Mouse (Mus musculus): ENCODE measurements at regions not wholly inside any gene's neighbourhood (a gene's known extent, or its start where the extent isn't known, plus 50 kb on each side); places are given as distances from the start of the nearest gene placed in this dataset.

DNA sequence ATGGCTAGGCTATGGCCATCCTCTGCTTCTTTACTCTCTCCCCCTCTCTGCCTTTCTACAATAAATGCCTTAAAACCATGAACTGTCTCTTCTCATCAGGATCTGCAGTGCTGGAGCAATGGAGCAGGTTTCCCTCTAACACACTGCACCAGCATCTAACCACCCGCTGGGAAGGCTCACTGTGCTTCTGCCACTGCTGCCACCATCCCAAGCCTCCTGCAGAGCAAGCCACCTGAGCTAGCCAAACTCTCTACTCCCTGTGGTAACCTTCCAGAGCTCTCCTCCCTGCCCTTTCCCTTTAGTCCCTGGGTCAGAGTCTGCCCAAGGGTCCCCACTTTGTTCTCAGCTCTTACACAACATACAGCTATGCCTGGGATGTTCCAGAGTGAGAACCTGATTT, 107.3 kb upstream of the 4933402E13Rik start:
- DNase-seq = no peak

DNA sequence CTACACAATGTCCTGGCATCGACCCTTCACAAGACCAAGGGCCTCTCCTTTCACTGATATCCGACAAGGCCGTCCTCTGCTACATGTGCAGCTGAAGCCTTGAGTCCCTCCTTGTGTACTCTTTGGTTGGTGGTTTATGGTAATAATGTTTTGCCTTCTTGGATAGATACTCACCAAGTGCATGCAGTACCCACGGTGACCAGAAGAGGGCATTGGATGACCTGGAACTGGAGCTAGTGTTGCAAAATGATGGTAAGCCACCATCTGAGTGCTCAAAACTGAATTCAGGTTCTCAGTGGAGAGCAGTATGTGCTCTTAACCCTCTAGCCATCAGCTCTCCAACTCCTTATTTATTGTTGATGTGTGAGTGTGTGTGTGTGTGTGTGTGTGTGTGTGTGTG, 103.2 kb upstream of the 4933402E13Rik start:
- DNase-seq = peak; percentile 15 to 18
